ENCODE assay signal across 8 mouse cellular contexts in genomic region chr19:3686215-3686894, GRCm38 (mm10). TPM values are rescaled to one million over a fixed set of nuclear protein-coding genes. Genes with fewer than 3 reads are reported as not detected.
DNase-seq lines count a peak whose midpoint lies in the region; ATAC-seq and TF ChIP-seq lines count a peak whose summit lies in the region.

TSS of gene Lrp5 (minus strand) at chr19:3686564.

- TF ChIP-seq EP300 in liver, postnatal 0 days (IDR thresholded peaks at IDR 0.05; ENCODE audit: low read depth): no peak

- no peak for TF ChIP-seq POLR2A in bone marrow macrophage, adult 2 months (IDR thresholded peaks at IDR 0.05; ENCODE audit: borderline replicate concordance, low read depth, low read length)

- H3K9ac ChIP-seq in intestine, embryonic 15.5 days: peak within 1 kb of the TSS; percentile 94
- peak within 1 kb of the TSS; percentile 88 for H3K9ac ChIP-seq in liver, postnatal 0 days (replicated peaks)
- H3K9ac ChIP-seq in neural tube, embryonic 13.5 days: peak within 1 kb of the TSS; percentile 85

- H3K4me2 ChIP-seq in intestine, embryonic 15.5 days (replicated peaks): peak within 1 kb of the TSS; percentile 94
- peak within 1 kb of the TSS; percentile 91 for H3K4me2 ChIP-seq in liver, postnatal 0 days (ENCODE audit: low read depth, low read length)
- H3K4me2 ChIP-seq in neural tube, embryonic 13.5 days: peak within 1 kb of the TSS; percentile 98

- DNase-seq in layer of hippocampus, postnatal 25 days (ENCODE audit: extremely low spot score in 1 of 2, low spot score in 1 of 2): no peak
- DNase-seq in layer of hippocampus, adult 9-10 months (ENCODE audit: low spot score): no peak
- peak; percentile 46 to 67 for DNase-seq in gastrocnemius, postnatal 4 days (ENCODE audit: low spot score in 2 of 2)
- peak; percentile 59 for DNase-seq in liver, postnatal 0 days
- no peak for DNase-seq in frontal cortex, postnatal 36 days (ENCODE audit: low spot score in 2 of 2)

- no peaks in the 10 kb centered on the region for H3K36me3 ChIP-seq in intestine, embryonic 15.5 days
- H3K36me3 ChIP-seq in liver, postnatal 0 days (replicated peaks; ENCODE audit: insufficient read depth, low read length): no peaks in the 10 kb centered on the region
- no peaks in the 10 kb centered on the region for H3K36me3 ChIP-seq in neural tube, embryonic 13.5 days

- H3K27me3 ChIP-seq in intestine, embryonic 15.5 days (replicated peaks): no peaks in the 10 kb centered on the region
- no peaks in the 10 kb centered on the region for H3K27me3 ChIP-seq in liver, postnatal 0 days (ENCODE audit: insufficient read depth, low read length)
- H3K27me3 ChIP-seq in neural tube, embryonic 13.5 days: peaks cover 29% of the 10 kb centered on the region

- H3K4me3 ChIP-seq in bone marrow macrophage, adult 2 months (ENCODE audit: insufficient read depth, low read length): peak within 1 kb of the TSS; percentile 88
- peak within 1 kb of the TSS; percentile 96 for H3K4me3 ChIP-seq in intestine, embryonic 15.5 days (replicated peaks)
- peak within 1 kb of the TSS; percentile 86 for H3K4me3 ChIP-seq in liver, postnatal 0 days (ENCODE audit: low read depth, low read length)
- H3K4me3 ChIP-seq in neural tube, embryonic 13.5 days: peak within 1 kb of the TSS; percentile 81

- peak within 1 kb of the TSS; percentile 84 for H3K27ac ChIP-seq in bone marrow macrophage, adult 2 months (ENCODE audit: insufficient read depth, low read depth, low read length)
- peak within 1 kb of the TSS; percentile 86 for H3K27ac ChIP-seq in intestine, embryonic 15.5 days
- peak within 1 kb of the TSS; percentile 95 for H3K27ac ChIP-seq in liver, postnatal 0 days (ENCODE audit: low read depth)
- peak within 1 kb of the TSS; percentile 49 for H3K27ac ChIP-seq in neural tube, embryonic 13.5 days (replicated peaks)

- H3K9me3 ChIP-seq in intestine, embryonic 15.5 days: no peaks in the 10 kb centered on the region
- no peaks in the 10 kb centered on the region for H3K9me3 ChIP-seq in liver, postnatal 0 days (ENCODE audit: low read length)
- H3K9me3 ChIP-seq in neural tube, embryonic 13.5 days: no peaks in the 10 kb centered on the region

- H3K4me1 ChIP-seq in bone marrow macrophage, adult 2 months (ENCODE audit: control insufficient read depth, insufficient read depth, low read length): peaks cover 30% of the 10 kb centered on the region
- H3K4me1 ChIP-seq in intestine, embryonic 15.5 days (replicated peaks): peaks cover 40% of the 10 kb centered on the region
- peaks cover 48% of the 10 kb centered on the region for H3K4me1 ChIP-seq in liver, postnatal 0 days (ENCODE audit: insufficient read depth)
- H3K4me1 ChIP-seq in neural tube, embryonic 13.5 days (replicated peaks): peaks cover 40% of the 10 kb centered on the region

- TF ChIP-seq CTCF in bone marrow macrophage, adult 2 months (IDR thresholded peaks at IDR 0.05; ENCODE audit: low read depth, low read length): no peak
- no peak for TF ChIP-seq CTCF in liver, postnatal 0 days (IDR thresholded peaks at IDR 0.05; ENCODE audit: low read depth)

- WGBS in intestine, embryonic 15.5 days: under 1% methylated on average over 69 of the region's 83 CpGs
- 1% methylated on average over 41 of the region's 83 CpGs for WGBS in liver, postnatal 0 days (ENCODE audit: insufficient replicate concordance)
- 1% methylated on average over 66 of the region's 83 CpGs for WGBS in neural tube, embryonic 13.5 days

- peak; percentile 76 for ATAC-seq in intestine, embryonic 15.5 days
- peak; percentile 48 for ATAC-seq in liver, postnatal 0 days
- ATAC-seq in neural tube, embryonic 13.5 days (ENCODE audit: low read depth): peak; percentile 45; the same call in 1 of the 2 replicates

RNA-seq across cellular contexts. Expression of gene Lrp5, which starts in this region (rescaled TPM):
- 10 to 100 TPM; 10.3 to 10.9 TPM for total RNA-seq in layer of hippocampus, postnatal 25 days (2021)
- 17.0 and 24.2 TPM in 2 replicates for polyA plus RNA-seq in bone marrow macrophage, adult 2 months (2012; ENCODE audit: insufficient read depth, insufficient read length, missing spikeins)
- total RNA-seq in gastrocnemius, postnatal 4 days (2021): 10 to 100 TPM; 51.4 to 55.9 TPM
- polyA plus RNA-seq in intestine, embryonic 15.5 days (2015; fragmentation: Nextera tagmentation; extraction: Ambion mirVana): 5.2 and 5.4 TPM in 2 replicates
- 2.7 and 3.6 TPM in 2 replicates for polyA plus RNA-seq in liver, postnatal 0 days (2015; fragmentation: Nextera tagmentation; extraction: Ambion mirVana)
- 1.6 and 1.9 TPM in 2 replicates for polyA plus RNA-seq in neural tube, embryonic 13.5 days (2015; fragmentation: Nextera tagmentation; extraction: Ambion mirVana)

Comparison
In these comparisons a context has a peak if more than half of its experiments do, and no peak if none do; other contexts are left out.
1. RNA of gene Lrp5 (total RNA-seq): 51.4 to 55.9 TPM in gastrocnemius, postnatal 4 days; 10.3 to 10.9 TPM in layer of hippocampus, postnatal 25 days; every median in the first group is over 4 times any median in the second.
2. DNase-seq: peak in gastrocnemius, postnatal 4 days (2 of 2) and liver, postnatal 0 days (single experiment); none in layer of hippocampus, postnatal 25 days (0 of 2), layer of hippocampus, adult 9-10 months (single experiment) and frontal cortex, postnatal 36 days (0 of 2).
3. Peak in every context shown above with its lines, with median percentiles within 50 percentile points of each other: H3K27ac ChIP-seq, H3K4me3 ChIP-seq, ATAC-seq, H3K4me2 ChIP-seq and H3K9ac ChIP-seq.